Mouse (Mus musculus) MEL (cell line): ENCODE measurements at regions not wholly inside any gene's neighbourhood (a gene's known extent, or its start where the extent isn't known, plus 50 kb on each side); places are given as distances from the start of the nearest gene placed in this dataset.

ENCODE experiments used
- DNase-seq: peaks from one replicate; pipeline ENCODE4 v3.0.0; 2011; ENCODE audit warnings: low read depth, low spot score
- H3K27ac ChIP-seq: 2 replicates; pipeline ENCODE4 v1.5.1; 2012; ENCODE audit warnings: low read depth, mild to moderate bottlenecking, control low read depth, low read length, moderate library complexity; ENCODE audit not compliant: control insufficient read depth
- H3K27me3 ChIP-seq, 2 experiments: fragments of 150-350 bp in 1 of 2; sonication (generic) in 1 of 2; 2 replicates each; pipeline ENCODE4 v1.6.1; 2012; ENCODE audit warnings: low read length in 2 of 2, mild to moderate bottlenecking in 2 of 2, improper control_type of control experiment in 1 of 2, moderate library complexity in 1 of 2; ENCODE audit not compliant: insufficient read depth in 2 of 2, control insufficient read depth in 1 of 2
- H3K36me3 ChIP-seq, 2 experiments: 2 replicates each; pipeline ENCODE4 v1.6.1; 2012 to 2014; ENCODE audit warnings: low read length in 2 of 2, improper control_type of control experiment in 1 of 2, inconsistent platforms in 1 of 2, mild to moderate bottlenecking in 1 of 2; ENCODE audit not compliant: insufficient read depth in 2 of 2, control insufficient read depth in 1 of 2
- H3K4me1 ChIP-seq, 2 experiments: fragments of 150-350 bp in 1 of 2; sonication (generic) in 1 of 2; 2 replicates each; pipeline ENCODE4 v1.6.1; 2012; ENCODE audit warnings: low read length in 2 of 2, improper control_type of control experiment in 1 of 2, mild to moderate bottlenecking in 1 of 2; ENCODE audit not compliant: insufficient read depth in 2 of 2, control insufficient read depth in 1 of 2
- H3K4me3 ChIP-seq, 2 experiments: fragments of 150-350 bp in 1 of 2; sonication (generic) in 1 of 2; 2 replicates each; pipeline ENCODE4 v1.5.1; 2012; ENCODE audit warnings: low read depth in 2 of 2, low read length in 2 of 2, mild to moderate bottlenecking in 2 of 2, moderate library complexity in 2 of 2, control low read depth in 1 of 2, improper control_type of control experiment in 1 of 2; ENCODE audit not compliant: control insufficient read depth in 1 of 2, insufficient read depth in 1 of 2
- H3K79me2 ChIP-seq: 2 replicates; pipeline ENCODE4 v1.6.1; 2012; ENCODE audit warnings: mild to moderate bottlenecking, low read length, moderate library complexity; ENCODE audit not compliant: control insufficient read depth, poor library complexity, insufficient read depth
- H3K9ac ChIP-seq: 2 replicates; pipeline ENCODE4 v1.6.1; 2012; ENCODE audit warnings: low read depth, mild to moderate bottlenecking, control low read depth, low read length, moderate library complexity; ENCODE audit not compliant: control insufficient read depth, poor library complexity, severe bottlenecking
- H3K9me3 ChIP-seq: fragments of 150-350 bp; sonication (generic); replicated peaks from 2 replicates; pipeline ENCODE4 v1.6.1; 2012; ENCODE audit warnings: mild to moderate bottlenecking, low read length, improper control_type of control experiment, moderate library complexity; ENCODE audit not compliant: insufficient read depth
- CHD1 ChIP-seq: IDR thresholded peaks from 2 replicates; pipeline ENCODE4 v1.6.1; 2012; ENCODE audit warnings: low read depth, mild to moderate bottlenecking, inconsistent platforms, low read length, improper control_type of control experiment
- EP300 ChIP-seq, 2 experiments: IDR thresholded peaks; 2 replicates each; pipeline ENCODE4 v1.6.1; 2011; ENCODE audit warnings: improper control_type of control experiment in 2 of 2, low read length in 2 of 2, low read depth in 1 of 2, mild to moderate bottlenecking in 1 of 2
- ETS1 ChIP-seq: IDR thresholded peaks from 2 replicates; pipeline ENCODE4 v1.6.1; 2012; ENCODE audit warnings: low read depth, mild to moderate bottlenecking, inconsistent platforms, low read length, improper control_type of control experiment, moderate library complexity
- GABPA ChIP-seq: IDR thresholded peaks from 2 replicates; pipeline ENCODE4 v1.6.1; 2012; ENCODE audit warnings: low read depth, mild to moderate bottlenecking, inconsistent platforms, low read length, improper control_type of control experiment, moderate library complexity
- GATA1 ChIP-seq: IDR thresholded peaks from 2 replicates; pipeline ENCODE4 v1.6.1; 2011; ENCODE audit warnings: low read depth, low read length, improper control_type of control experiment
- HCFC1 ChIP-seq: IDR thresholded peaks from 2 replicates; pipeline ENCODE4 v1.6.1; 2012; ENCODE audit warnings: low read depth, mild to moderate bottlenecking, inconsistent platforms, low read length, improper control_type of control experiment, moderate library complexity
- JUND ChIP-seq: IDR thresholded peaks from 2 replicates; pipeline ENCODE4 v1.6.1; 2011; ENCODE audit warnings: low read depth, mild to moderate bottlenecking, improper control_type of control experiment, low read length
- KAT2A ChIP-seq: conservative IDR thresholded peaks from 2 replicates; pipeline ENCODE4 v1.6.1; 2012; ENCODE audit warnings: low read depth, low read length, improper control_type of control experiment, inconsistent platforms
- MAZ ChIP-seq: IDR thresholded peaks from 2 replicates; pipeline ENCODE4 v1.6.1; 2012; ENCODE audit warnings: low read depth, mild to moderate bottlenecking, inconsistent platforms, low read length, improper control_type of control experiment
- MEF2A ChIP-seq: IDR thresholded peaks from 2 replicates; pipeline ENCODE4 v1.6.1; 2014; ENCODE audit warnings: low read depth, mild to moderate bottlenecking, inconsistent platforms, low read length, improper control_type of control experiment; ENCODE audit not compliant: poor library complexity, insufficient replicate concordance, severe bottlenecking; ENCODE audit errors: extremely low read depth
- MYB ChIP-seq: IDR thresholded peaks from 2 replicates; pipeline ENCODE4 v1.6.1; 2011; ENCODE audit warnings: mild to moderate bottlenecking, low read depth, low read length, improper control_type of control experiment
- NELFE ChIP-seq: IDR thresholded peaks from 2 replicates; pipeline ENCODE4 v1.6.1; 2011; ENCODE audit warnings: low read depth, low read length, improper control_type of control experiment
- POLR2A ChIP-seq, 2 experiments: IDR thresholded peaks; 2 replicates each; pipeline ENCODE4 v1.6.1; 2011 to 2012; ENCODE audit warnings: low read length in 2 of 2, mild to moderate bottlenecking in 2 of 2, control low read depth in 1 of 2, improper control_type of control experiment in 1 of 2, low read depth in 1 of 2, moderate library complexity in 1 of 2; ENCODE audit not compliant: control insufficient read depth in 1 of 2, insufficient read depth in 1 of 2, poor library complexity in 1 of 2
- POLR2AphosphoS2 ChIP-seq: IDR thresholded peaks from 2 replicates; pipeline ENCODE4 v1.6.1; 2011; ENCODE audit warnings: low read length, improper control_type of control experiment
- POLR2AphosphoS5 ChIP-seq: IDR thresholded peaks from 2 replicates; pipeline ENCODE4 v1.6.1; 2012; ENCODE audit warnings: low read depth, borderline replicate concordance, mild to moderate bottlenecking, inconsistent platforms, low read length, moderate library complexity, mixed read lengths
- RAD21 ChIP-seq: IDR thresholded peaks from 2 replicates; pipeline ENCODE4 v1.6.1; 2011; ENCODE audit warnings: mild to moderate bottlenecking, low read depth, low read length, improper control_type of control experiment
- RCOR1 ChIP-seq: IDR thresholded peaks from 2 replicates; pipeline ENCODE4 v1.6.1; 2012; ENCODE audit warnings: low read depth, mild to moderate bottlenecking, inconsistent platforms, low read length, improper control_type of control experiment
- TAL1 ChIP-seq: IDR thresholded peaks from 2 replicates; pipeline ENCODE4 v1.6.1; 2012; ENCODE audit warnings: mild to moderate bottlenecking, inconsistent platforms, low read length, moderate library complexity, mixed read lengths
- TCF12 ChIP-seq: IDR thresholded peaks from 2 replicates; pipeline ENCODE4 v1.6.1; 2014; ENCODE audit warnings: low read depth, mild to moderate bottlenecking, inconsistent platforms, low read length, improper control_type of control experiment, moderate library complexity
- UBTF ChIP-seq: IDR thresholded peaks from 2 replicates; pipeline ENCODE4 v1.6.1; 2012; ENCODE audit warnings: low read depth, mild to moderate bottlenecking, inconsistent platforms, low read length, improper control_type of control experiment, moderate library complexity, borderline replicate concordance; ENCODE audit not compliant: insufficient read depth
- ZC3H11A ChIP-seq: IDR thresholded peaks from 2 replicates; pipeline ENCODE4 v1.6.1; 2012; ENCODE audit warnings: low read depth, mild to moderate bottlenecking, inconsistent platforms, low read length, improper control_type of control experiment
- ZKSCAN1 ChIP-seq: IDR thresholded peaks from 2 replicates; pipeline ENCODE4 v1.6.1; 2012; ENCODE audit warnings: low read depth, mild to moderate bottlenecking, inconsistent platforms, low read length, improper control_type of control experiment, moderate library complexity
- ZMIZ1 ChIP-seq: IDR thresholded peaks from 2 replicates; pipeline ENCODE4 v1.6.1; 2012; ENCODE audit warnings: low read depth, mild to moderate bottlenecking, inconsistent platforms, low read length, improper control_type of control experiment, moderate library complexity
- ZNF384 ChIP-seq: IDR thresholded peaks from 2 replicates; pipeline ENCODE4 v1.6.1; 2012; ENCODE audit warnings: low read depth, mild to moderate bottlenecking, inconsistent platforms, low read length, improper control_type of control experiment

- Histone ChIP-seq H3K4me3 (no peak overlapping the region), H3K9ac (no peak overlapping the region), H3K79me2 (no peaks in the 10 kb centered on the region), H3K4me1 (no peaks in the 10 kb centered on the region), H3K9me3 (no peaks in the 10 kb centered on the region), H3K27me3 (no peaks in the 10 kb centered on the region), H3K36me3 (no peaks in the 10 kb centered on the region; a peak in 1 of 4 replicates), H3K27ac (no peak overlapping the region)
- no peak for DNase-seq
- no peak for TF ChIP-seq ZKSCAN1
- no peak for TF ChIP-seq CHD1
- TF ChIP-seq NELFE, result no peak
- no peak for TF ChIP-seq KAT2A
- no peak for TF ChIP-seq RCOR1
- TF ChIP-seq TAL1, result no peak
- no peak for TF ChIP-seq MYB
- TF ChIP-seq GABPA, result no peak
- TF ChIP-seq MAZ, result no peak
- no peak for TF ChIP-seq UBTF
- TF ChIP-seq ZC3H11A, result no peak
- TF ChIP-seq POLR2AphosphoS2, result no peak
- TF ChIP-seq ZMIZ1, result no peak
- TF ChIP-seq TCF12, result no peak
- TF ChIP-seq RAD21, result no peak
- TF ChIP-seq POLR2AphosphoS5, result no peak
- no peak for TF ChIP-seq JUND
- TF ChIP-seq ZNF384, result no peak
- TF ChIP-seq HCFC1, result no peak
- TF ChIP-seq MEF2A, result no peak
Measured at GRCm38 (mm10) chr14:80443820-80444219, 459.9 kb downstream of the Olfm4 start.

GRCm38 (mm10) chr14:80471470-80471869 is 487.6 kb downstream of the Olfm4 start:
- no peaks in the 10 kb centered on the region for H3K9me3 ChIP-seq
- H3K4me1 ChIP-seq, result no peaks in the 10 kb centered on the region
- no peak overlapping the region for H3K4me3 ChIP-seq
- H3K79me2 ChIP-seq, result no peaks in the 10 kb centered on the region
- no peak overlapping the region for H3K27ac ChIP-seq
- TF ChIP-seq GATA1, result peak; percentile 30; the same call in 1 of the 2 replicates
- peak; percentile 67; the same call in 1 of the 2 replicates for TF ChIP-seq TCF12
- peak; percentile 51 to 55; a peak in 3 of 4 replicates for TF ChIP-seq EP300 (IDR thresholded peaks at IDR 0.05; ENCODE audit: low read depth in 1 of 2, low read length in 2 of 2)
- TF ChIP-seq JUND, result no peak
- TF ChIP-seq RAD21, result no peak
- TF ChIP-seq ZNF384, result peak; percentile 71
- peak; percentile 15; the same call in 1 of the 2 replicates for TF ChIP-seq ETS1
- TF ChIP-seq RCOR1, result no peak
- no peak for TF ChIP-seq POLR2A (IDR thresholded peaks at IDR 0.05; ENCODE audit: control insufficient read depth in 1 of 2, insufficient read depth in 1 of 2, low read depth in 1 of 2, low read length in 2 of 2, poor library complexity in 1 of 2)
- H3K9ac ChIP-seq, result no peak overlapping the region
- H3K36me3 ChIP-seq, result peaks cover 0 to 6% of the 10 kb centered on the region in 2 experiments; a peak in 2 of 4 replicates
- peak; percentile 14 for DNase-seq
- no peaks in the 10 kb centered on the region for H3K27me3 ChIP-seq
